Mouse (Mus musculus) embryo, embryonic 11.5 days (tissue): ENCODE measurements at regions not wholly inside any gene's neighbourhood (a gene's known extent, or its start where the extent isn't known, plus 50 kb on each side); places are given as distances from the start of the nearest gene placed in this dataset.

Experiments
- DNase-seq: peaks from one replicate; pipeline ENCODE4 v3.0.0-alpha.2; 2012; ENCODE audit warnings: low read depth, low spot score

- no peak for DNase-seq
Observed at GRCm38 (mm10) chr5:45127971-45128370, 322.1 kb downstream of the Qdpr start.

GRCm38 (mm10) chr5:45121751-45122280, 322.3 kb upstream of the Ldb2 start:
- no peak for DNase-seq

GRCm38 (mm10) chr5:45119757-45120156, 320.3 kb upstream of the Ldb2 start:
- no peak for DNase-seq

GRCm38 (mm10) chr5:45111246-45111645, 311.8 kb upstream of the Ldb2 start:
- no peak for DNase-seq

- no peak for DNase-seq
Observed at GRCm38 (mm10) chr5:45110797-45111196, 311.3 kb upstream of the Ldb2 start.

GRCm38 (mm10) chr5:45105236-45105816, 305.8 kb upstream of the Ldb2 start:
- no peak for DNase-seq

- no peak for DNase-seq
Observed at GRCm38 (mm10) chr5:45103763-45104428, 304.4 kb upstream of the Ldb2 start.

GRCm38 (mm10) chr5:45102661-45103060, 303.2 kb upstream of the Ldb2 start:
- no peak for DNase-seq

GRCm38 (mm10) chr5:45101777-45102176, 302.3 kb upstream of the Ldb2 start:
- no peak for DNase-seq

GRCm38 (mm10) chr5:45099082-45099481, 299.6 kb upstream of the Ldb2 start:
- DNase-seq, result no peak

- DNase-seq, result no peak
Observed at GRCm38 (mm10) chr5:45097941-45098340, 298.5 kb upstream of the Ldb2 start.

GRCm38 (mm10) chr5:45084741-45085140, 285.3 kb upstream of the Ldb2 start:
- no peak for DNase-seq

- no peak for DNase-seq
Observed at GRCm38 (mm10) chr5:45082601-45083000, 283.1 kb upstream of the Ldb2 start.

- no peak for DNase-seq
Observed at GRCm38 (mm10) chr5:45076347-45076890, 276.9 kb upstream of the Ldb2 start.

- no peak for DNase-seq
Observed at GRCm38 (mm10) chr5:45075195-45075594, 275.7 kb upstream of the Ldb2 start.

GRCm38 (mm10) chr5:45072529-45072928, 273.0 kb upstream of the Ldb2 start:
- DNase-seq, result no peak

GRCm38 (mm10) chr5:45065917-45066699, 266.6 kb upstream of the Ldb2 start:
- DNase-seq, result peak; percentile 8

- DNase-seq, result no peak
Observed at GRCm38 (mm10) chr5:45062567-45062966, 263.1 kb upstream of the Ldb2 start.

- no peak for DNase-seq
Observed at GRCm38 (mm10) chr5:45055276-45055959, 255.9 kb upstream of the Ldb2 start.

GRCm38 (mm10) chr5:45049410-45049809, 249.9 kb upstream of the Ldb2 start:
- DNase-seq, result no peak

- no peak for DNase-seq
Observed at GRCm38 (mm10) chr5:45042914-45043313, 243.4 kb upstream of the Ldb2 start.

- DNase-seq, result no peak
Observed at GRCm38 (mm10) chr5:45036430-45036829, 236.9 kb upstream of the Ldb2 start.
